ENCODE assay signal across 8 mouse cellular contexts in genomic region chr1:34236254-34236723, GRCm38 (mm10).
DNase-seq lines count a peak whose midpoint lies in the region; ATAC-seq and TF ChIP-seq lines count a peak whose summit lies in the region.

No protein-coding gene starts in this region.

- peaks cover 7% of the 10 kb centered on the region; the same call in 1 of the 2 replicates for H3K79me2 ChIP-seq in heart, adult 2 months (replicated peaks; ENCODE audit: control insufficient read depth, insufficient read depth, low read length)

- H3K9ac ChIP-seq in heart, adult 2 months (ENCODE audit: low read depth, low read length) = peak overlapping the region; percentile 66
- H3K9ac ChIP-seq in intestine, postnatal 0 days (ENCODE audit: low read depth, low read length) = peak overlapping the region; percentile 46
- H3K9ac ChIP-seq in neural tube, embryonic 15.5 days (replicated peaks) = peak overlapping the region; percentile 49

- intact Hi-C loops in heart, adult 2 months (cut with DNase I) = no loop called here

- peaks cover 5% of the 10 kb centered on the region; the same call in 1 of the 2 replicates for H3K36me3 ChIP-seq in heart, adult 2 months (ENCODE audit: control insufficient read depth, insufficient read depth, low read length)
- peaks cover 4% of the 10 kb centered on the region; the same call in 1 of the 2 replicates for H3K36me3 ChIP-seq in intestine, postnatal 0 days (ENCODE audit: control insufficient read depth, insufficient read depth)
- peaks cover 3% of the 10 kb centered on the region; the same call in 1 of the 2 replicates for H3K36me3 ChIP-seq in neural tube, embryonic 15.5 days

- WGBS in heart, adult 2 months = under 1% methylated on average over 28 of the region's 28 CpGs
- WGBS in intestine, postnatal 0 days = 0% methylated on average over 28 of the region's 28 CpGs
- 2% methylated on average over 28 of the region's 28 CpGs for WGBS in lung, adult 2 months
- WGBS in neural tube, embryonic 15.5 days = 1% methylated on average over 23 of the region's 28 CpGs

- peak; percentile 77 for ATAC-seq in intestine, postnatal 0 days
- ATAC-seq in neural tube, embryonic 15.5 days (ENCODE audit: low FRiP score) = peak; percentile 64

- peak overlapping the region; percentile 89 for H3K4me2 ChIP-seq in intestine, postnatal 0 days (replicated peaks; ENCODE audit: low read depth)
- H3K4me2 ChIP-seq in neural tube, embryonic 15.5 days = peak overlapping the region; percentile 73

- H3K27me3 ChIP-seq in heart, adult 2 months (ENCODE audit: control insufficient read depth, insufficient read depth, low read length) = no peaks in the 10 kb centered on the region
- H3K27me3 ChIP-seq in intestine, postnatal 0 days (replicated peaks; ENCODE audit: control insufficient read depth, insufficient read depth, low read length) = no peaks in the 10 kb centered on the region
- H3K27me3 ChIP-seq in neural tube, embryonic 15.5 days (replicated peaks) = no peaks in the 10 kb centered on the region

- no peak for TF ChIP-seq EP300 in heart, adult 2 months (IDR thresholded peaks at IDR 0.05; ENCODE audit: insufficient read depth, low read depth, low read length)

- peaks cover 8% of the 10 kb centered on the region for H3K4me1 ChIP-seq in heart, adult 2 months (ENCODE audit: control insufficient read depth, insufficient read depth, low read length)
- H3K4me1 ChIP-seq in intestine, postnatal 0 days (replicated peaks; ENCODE audit: control insufficient read depth, insufficient read depth, low read length) = no peaks in the 10 kb centered on the region
- H3K4me1 ChIP-seq in lung, adult 2 months (ENCODE audit: control insufficient read depth, insufficient read depth, low read length) = 0 out of 2 replicates have a peak, but pooled peaks cover 2% of the 10 kb centered on the region
- H3K4me1 ChIP-seq in neural tube, embryonic 15.5 days = peaks cover 23% of the 10 kb centered on the region

- no peaks in the 10 kb centered on the region for H3K9me3 ChIP-seq in intestine, postnatal 0 days (ENCODE audit: control insufficient read depth)
- H3K9me3 ChIP-seq in neural tube, embryonic 15.5 days (replicated peaks) = no peaks in the 10 kb centered on the region

- TF ChIP-seq POLR2A in heart, adult 2 months (IDR thresholded peaks at IDR 0.05; ENCODE audit: insufficient read depth, low read depth, low read length) = no peak
- TF ChIP-seq POLR2A in lung, adult 2 months (IDR thresholded peaks at IDR 0.05; ENCODE audit: borderline replicate concordance, extremely low read depth, low read depth, low read length) = peak; percentile 51; the same call in 1 of the 2 replicates

- peak; percentile 11 for DNase-seq in CD4-positive helper T cell, adult 2 months (ENCODE audit: low read depth, low spot score)
- DNase-seq in adrenal gland, adult 2 months = peak; percentile 93
- peak; percentile 61 for DNase-seq in embryo, embryonic 11.5 days (ENCODE audit: low read depth, low spot score)
- peak; percentile 81 to 83 for DNase-seq in heart, adult 2 months
- peak; percentile 68 for DNase-seq in lung, adult 2 months
- peak; percentile 64 for DNase-seq in urinary bladder, adult 2 months (ENCODE audit: low spot score)

- TF ChIP-seq CTCF in heart, adult 2 months (IDR thresholded peaks at IDR 0.05) = no peak
- no peak for TF ChIP-seq CTCF in intestine, postnatal 0 days (IDR thresholded peaks at IDR 0.05; ENCODE audit: low read depth)
- TF ChIP-seq CTCF in lung, adult 2 months (IDR thresholded peaks at IDR 0.05; ENCODE audit: insufficient read depth, low read length) = no peak

- peak overlapping the region; percentile 43 for H3K4me3 ChIP-seq in heart, adult 2 months
- peak overlapping the region; percentile 53 for H3K4me3 ChIP-seq in intestine, postnatal 0 days (ENCODE audit: low read depth, low read length)
- peak overlapping the region; percentile 51 for H3K4me3 ChIP-seq in lung, adult 2 months (replicated peaks; ENCODE audit: extremely low read depth, low read depth, low read length)
- H3K4me3 ChIP-seq in neural tube, embryonic 15.5 days (replicated peaks) = peak overlapping the region; percentile 39

- H3K27ac ChIP-seq in heart, adult 2 months = peak overlapping the region; percentile 62
- no peak overlapping the region; the same call in 1 of the 2 replicates for H3K27ac ChIP-seq in intestine, postnatal 0 days (ENCODE audit: low read depth, low read length)
- peak overlapping the region; percentile 18; the same call in 1 of the 2 replicates for H3K27ac ChIP-seq in neural tube, embryonic 15.5 days (replicated peaks)

Comparison
In these comparisons a context has a peak if more than half of its experiments do, and no peak if none do; other contexts are left out.
1. DNase-seq: peak in every context shown above with its lines; median percentile 93 in adrenal gland, adult 2 months; 82 in heart, adult 2 months; 68 in lung, adult 2 months; 64 in urinary bladder, adult 2 months; 61 in embryo, embryonic 11.5 days; 11 in CD4-positive helper T cell, adult 2 months.